Mouse (Mus musculus): ENCODE results near the gene Hs1bp3.

Gene Hs1bp3

GRCm38 (mm10) chr12:8338491-8338890 lies 25.3 kb downstream of the Hs1bp3 start:
- DNase-seq = no peak

DNA sequence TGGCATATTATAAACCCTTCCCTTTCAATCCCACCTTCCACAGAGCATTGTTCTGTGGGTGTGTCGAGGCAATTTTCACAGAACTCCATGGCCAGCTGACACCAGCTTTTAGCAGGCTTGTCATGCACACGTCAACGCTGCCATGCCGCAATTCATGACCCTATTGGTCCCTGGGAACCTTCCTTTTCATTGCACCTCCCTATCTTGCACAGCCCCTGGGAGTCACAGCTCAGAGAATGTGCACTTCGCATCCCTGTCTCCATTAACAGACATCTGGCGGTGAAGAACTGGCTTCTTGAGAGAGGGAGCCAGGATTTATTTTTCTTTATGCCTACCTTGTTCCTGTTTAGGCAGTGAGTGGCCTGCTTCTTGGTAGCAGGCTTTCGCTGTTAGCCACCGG lies 25.7 kb downstream of the Hs1bp3 start:
- DNase-seq = no peak

DNA sequence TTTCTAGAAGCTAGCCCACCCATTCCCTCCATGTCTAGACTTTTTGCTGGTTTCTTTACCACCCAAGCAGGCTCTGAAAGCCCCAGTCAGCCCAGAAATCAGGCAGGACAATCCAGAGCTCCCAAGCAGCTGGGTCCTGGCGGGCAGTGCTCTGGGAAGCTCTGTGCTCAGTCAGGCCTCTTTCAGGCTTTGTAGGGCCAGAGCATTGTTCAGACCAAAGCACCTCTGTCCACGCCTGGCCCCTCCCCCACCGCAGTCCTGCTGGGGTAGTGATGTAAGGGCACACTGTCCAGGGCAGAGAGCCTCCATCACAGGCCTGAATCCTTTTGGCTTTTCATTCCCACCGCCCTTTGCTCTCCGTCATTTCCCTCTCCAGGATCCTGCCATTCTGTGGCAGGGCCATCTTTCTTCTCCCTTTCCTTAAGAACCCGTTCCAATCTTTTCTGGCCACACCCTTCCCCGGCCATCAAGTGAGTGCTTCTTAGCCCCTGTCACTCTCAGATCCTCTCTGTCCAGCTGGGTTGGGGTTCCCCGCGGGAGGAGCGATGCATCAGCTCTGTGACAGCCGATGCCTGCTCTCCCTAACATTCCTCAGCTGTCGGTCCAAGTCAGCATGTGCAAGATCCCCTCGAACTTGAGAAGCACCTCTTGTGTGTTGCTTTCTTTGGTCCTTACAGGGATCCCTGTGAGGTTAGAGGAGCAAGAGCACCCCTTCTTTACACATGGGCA lies 26.5 kb downstream of the Hs1bp3 start:
- DNase-seq = no peak

GRCm38 (mm10) chr12:8341008-8341407 lies 27.8 kb downstream of the Hs1bp3 start:
- no peak for DNase-seq

DNA sequence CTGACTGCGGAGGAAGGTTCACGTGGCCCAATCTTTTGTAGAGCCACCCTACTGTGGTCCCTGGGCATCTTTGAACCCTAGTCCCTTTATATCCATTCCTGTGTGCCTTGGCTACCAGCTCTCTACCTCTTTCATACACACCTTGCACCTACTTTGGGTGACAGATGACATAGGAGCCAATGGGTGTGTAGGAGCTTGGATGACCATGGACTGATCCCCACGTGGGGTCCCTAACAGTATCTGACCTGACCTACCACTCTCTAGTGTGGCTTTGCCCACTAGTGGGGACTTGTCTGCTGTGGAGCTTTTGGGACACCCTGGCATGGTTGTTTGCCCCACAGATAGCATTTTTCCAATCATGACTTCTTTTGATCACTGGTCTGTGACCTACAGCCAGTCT lies 30.1 kb downstream of the Hs1bp3 start:
- no peak for DNase-seq

DNA sequence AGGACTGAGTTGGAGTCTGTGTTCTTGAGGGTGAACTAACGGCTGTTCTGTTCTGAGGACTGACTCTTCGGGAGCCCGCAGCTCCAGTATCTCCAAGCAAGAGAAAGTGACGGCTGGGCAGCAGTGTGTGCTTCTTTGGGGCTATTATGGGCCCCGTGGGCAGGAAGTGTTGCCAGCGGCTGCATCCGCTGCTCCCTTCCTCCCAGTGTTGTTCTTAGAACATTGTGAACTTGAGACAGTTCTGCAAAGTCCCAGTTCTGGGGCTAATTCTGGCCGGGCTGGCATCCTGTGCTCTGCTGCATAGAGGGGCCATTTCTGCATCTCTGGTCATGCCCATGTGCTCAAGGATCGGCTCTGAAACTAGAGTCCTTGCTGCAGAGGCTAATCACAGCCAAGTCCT lies 31.7 kb downstream of the Hs1bp3 start:
- DNase-seq = peak; percentile 16

DNA sequence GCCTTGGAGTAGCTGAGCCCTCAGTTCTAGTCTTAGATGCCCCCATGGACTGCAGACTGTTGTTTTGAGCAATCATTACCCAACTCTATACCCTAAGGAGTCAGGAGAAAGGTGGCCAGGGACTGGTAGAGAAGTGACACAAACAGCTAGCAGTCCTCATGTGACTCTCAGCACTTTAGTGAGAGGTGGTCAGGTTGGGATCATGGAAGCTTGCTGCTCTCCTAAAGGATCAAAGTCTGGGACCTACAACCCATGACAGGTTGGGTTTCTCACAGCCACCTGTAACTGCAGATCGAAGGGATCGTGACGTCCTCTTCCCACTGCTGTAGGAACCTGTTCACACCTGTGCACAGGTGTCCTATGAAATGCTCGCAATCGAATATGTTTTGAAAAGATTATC lies 32.3 kb downstream of the Hs1bp3 start:
- DNase-seq = no peak

DNA sequence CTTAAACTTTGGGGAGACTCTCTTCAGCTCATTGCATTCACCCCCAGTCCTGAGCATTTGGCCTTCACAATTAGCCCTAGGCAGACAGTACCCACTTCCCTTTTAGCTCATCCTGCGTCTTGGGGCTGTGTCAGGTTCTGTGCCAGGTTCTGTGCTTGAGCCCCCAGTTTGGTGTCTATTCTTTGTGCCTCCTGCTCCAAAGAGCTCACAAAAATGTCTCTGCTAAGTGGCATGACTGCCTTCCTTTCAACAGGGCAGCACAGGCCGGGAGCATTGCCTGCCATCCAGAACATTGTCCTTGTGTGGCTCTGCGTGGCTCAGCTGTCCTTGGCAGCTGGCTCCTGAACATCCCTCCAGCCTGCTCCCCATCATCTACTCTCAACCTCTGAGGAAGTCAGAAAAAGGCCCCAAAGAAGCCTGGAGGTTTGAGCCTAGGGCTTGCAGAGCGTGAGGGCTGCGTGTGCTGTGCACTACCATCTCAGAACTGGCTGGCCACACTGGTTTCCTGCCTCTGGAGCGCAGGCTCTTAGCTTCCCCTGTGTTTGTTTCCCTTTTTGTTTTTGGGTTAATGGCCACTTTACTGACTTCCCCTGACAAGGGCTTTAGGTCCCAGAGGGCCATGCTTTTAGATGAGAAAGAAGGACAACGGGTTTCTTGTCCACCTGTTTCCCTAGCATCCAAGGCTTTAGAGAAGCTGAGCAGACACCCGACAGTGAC lies 34.7 kb downstream of the Hs1bp3 start:
- no peak for DNase-seq

DNA sequence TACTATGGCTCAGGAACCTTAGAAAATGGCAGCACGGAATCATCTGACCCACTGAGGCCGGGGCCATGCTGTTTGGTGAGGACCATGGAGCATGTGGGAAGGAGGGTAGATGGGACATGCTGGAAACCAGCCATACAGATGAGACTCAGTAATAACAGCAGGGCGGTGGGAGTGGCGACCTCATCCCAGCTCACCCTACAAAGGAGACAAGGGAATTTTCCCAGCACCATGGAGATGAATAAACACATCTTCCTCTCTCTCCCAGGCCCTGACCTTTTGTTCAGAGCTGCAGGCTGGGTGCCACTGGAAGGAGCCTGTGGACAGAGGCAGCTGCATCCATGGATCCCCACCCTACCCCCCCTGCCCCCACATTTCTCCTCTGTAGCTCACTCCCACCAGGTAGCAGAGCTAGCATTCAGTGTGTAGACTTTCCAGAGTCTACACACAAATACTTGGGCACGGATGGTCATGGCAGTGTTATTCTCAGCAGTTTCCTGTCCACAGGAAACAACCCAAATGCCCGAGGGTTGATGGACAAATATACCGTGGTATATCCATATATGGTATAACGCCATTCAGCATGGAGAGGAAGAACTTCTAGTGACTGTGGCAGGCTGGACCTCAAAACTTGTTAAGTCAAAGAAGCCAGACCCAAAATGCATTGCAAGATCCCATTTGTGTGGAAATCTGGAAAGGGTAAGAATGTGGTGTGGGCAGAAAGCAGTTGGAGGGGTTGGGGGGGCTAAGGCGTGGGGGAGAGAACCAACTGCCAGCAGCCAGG lies 35.7 kb downstream of the Hs1bp3 start:
- no peak for DNase-seq

DNA sequence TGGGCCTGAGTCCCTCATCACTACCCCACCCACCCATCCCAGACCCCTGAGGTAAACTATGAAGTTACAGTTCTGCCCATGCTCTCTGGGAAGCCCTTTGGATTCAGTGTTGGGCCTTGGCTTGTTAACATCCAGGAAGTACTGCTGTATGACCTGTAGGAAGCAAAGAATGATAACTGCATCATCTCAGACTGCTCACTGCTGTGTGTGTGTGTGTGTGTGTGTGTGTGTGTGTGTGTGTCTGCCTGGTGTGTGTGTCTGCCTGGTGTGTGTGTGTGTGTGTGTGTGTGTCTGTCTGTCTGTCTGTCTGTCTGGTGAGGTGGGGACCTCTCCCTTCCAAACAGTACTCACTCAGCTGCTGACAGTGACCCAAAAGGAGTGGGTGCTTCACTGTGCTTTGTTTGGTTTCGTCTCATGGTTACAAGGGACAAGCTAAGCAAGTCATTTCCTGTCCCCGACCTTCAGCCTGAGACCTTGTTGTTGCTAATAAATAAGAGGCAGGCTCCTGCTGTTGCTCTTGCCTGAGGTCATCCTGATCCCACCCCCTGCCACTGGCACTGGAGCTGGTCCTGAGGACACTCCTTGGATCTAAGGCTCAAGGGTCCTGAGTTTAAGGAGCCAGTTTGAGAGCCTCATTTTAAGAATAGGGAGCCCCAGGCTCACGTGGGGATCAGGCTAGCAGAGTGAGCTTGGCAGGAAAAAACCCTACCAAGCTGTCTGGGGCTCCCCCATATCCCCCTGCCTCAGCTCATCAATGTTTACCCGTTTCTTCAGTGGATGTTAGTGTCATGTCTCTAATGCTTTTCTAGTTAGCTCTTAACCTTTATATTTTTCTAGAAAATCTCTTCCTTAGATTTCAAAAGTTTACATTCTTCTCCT lies 38.0 kb downstream of the Hs1bp3 start:
- DNase-seq = no peak

DNA sequence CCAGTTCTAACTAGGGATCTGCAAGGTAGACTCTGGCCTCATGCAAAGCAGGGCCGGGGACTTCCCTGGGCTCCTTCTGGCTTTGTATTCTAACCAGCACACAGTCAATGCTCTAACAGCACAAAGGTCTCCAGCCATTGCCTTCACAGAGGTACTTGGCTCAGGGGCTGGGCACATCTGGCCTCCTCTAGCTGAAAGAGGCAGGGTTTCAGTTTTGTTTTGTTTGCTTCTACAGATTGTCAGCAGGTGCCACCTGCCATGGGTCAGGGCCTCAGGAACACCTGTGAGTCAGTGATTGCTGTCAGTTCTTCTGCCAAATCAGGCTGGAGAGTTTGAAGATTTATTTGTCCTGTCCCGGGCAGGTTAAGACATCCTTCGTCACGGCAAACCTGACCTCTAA lies 39.8 kb downstream of the Hs1bp3 start:
- DNase-seq = no peak

- DNase-seq = no peak
Observed at GRCm38 (mm10) chr12:8354187-8354586, 41.0 kb downstream of the Hs1bp3 start.

GRCm38 (mm10) chr12:8355011-8355410 lies 41.8 kb downstream of the Hs1bp3 start:
- no peak for DNase-seq

DNA sequence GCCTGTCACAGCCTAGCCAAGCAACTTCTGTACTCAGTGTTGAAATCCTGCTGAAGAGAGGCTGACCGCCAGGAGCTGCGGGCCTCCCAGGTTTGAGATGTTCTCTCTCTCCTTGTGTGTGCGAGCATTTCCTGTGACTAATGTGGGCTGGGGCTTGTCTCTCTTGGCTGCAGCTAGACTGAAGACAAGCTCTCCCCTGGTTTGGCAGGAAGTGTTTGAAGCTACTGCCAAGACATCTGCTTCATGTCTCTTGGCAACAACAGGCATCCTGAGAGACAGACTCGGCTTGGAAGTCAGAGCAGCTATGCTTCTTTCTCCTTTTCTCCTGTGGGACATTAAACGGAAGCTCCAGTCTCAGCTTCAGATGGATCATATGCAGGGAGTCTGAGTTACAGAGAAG lies 44.2 kb downstream of the Hs1bp3 start:
- DNase-seq = peak; percentile 38

DNA sequence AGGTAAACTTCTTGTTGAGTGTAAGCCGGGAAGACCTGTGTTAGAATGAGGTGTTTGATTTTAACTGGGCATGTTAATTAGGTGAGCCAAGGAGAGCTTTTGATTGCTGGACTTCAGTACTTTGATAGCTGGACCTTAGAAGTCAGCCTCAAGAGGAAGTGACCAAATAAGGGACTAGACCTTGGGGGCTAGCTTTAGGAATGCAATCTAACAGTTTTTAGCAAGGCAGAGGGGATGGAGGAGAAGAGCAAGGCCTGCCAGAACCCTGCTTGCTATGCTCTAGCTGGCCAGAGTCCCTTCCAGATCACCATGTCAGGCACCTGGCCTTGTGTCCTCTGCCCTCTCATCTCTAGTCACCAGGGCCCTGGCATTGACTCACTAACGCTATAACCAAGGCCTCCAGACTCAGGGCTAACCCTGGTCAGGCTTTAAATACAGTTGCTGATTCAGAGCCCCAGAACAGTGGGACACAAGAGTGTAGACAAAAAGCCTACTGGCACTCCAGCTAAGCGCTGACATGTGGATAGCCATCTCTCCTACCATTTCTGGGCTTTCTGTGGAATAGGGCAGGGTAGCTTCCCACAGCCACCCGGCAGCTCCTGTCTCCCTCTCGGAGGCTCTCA lies 45.2 kb downstream of the Hs1bp3 start:
- DNase-seq = no peak

DNA sequence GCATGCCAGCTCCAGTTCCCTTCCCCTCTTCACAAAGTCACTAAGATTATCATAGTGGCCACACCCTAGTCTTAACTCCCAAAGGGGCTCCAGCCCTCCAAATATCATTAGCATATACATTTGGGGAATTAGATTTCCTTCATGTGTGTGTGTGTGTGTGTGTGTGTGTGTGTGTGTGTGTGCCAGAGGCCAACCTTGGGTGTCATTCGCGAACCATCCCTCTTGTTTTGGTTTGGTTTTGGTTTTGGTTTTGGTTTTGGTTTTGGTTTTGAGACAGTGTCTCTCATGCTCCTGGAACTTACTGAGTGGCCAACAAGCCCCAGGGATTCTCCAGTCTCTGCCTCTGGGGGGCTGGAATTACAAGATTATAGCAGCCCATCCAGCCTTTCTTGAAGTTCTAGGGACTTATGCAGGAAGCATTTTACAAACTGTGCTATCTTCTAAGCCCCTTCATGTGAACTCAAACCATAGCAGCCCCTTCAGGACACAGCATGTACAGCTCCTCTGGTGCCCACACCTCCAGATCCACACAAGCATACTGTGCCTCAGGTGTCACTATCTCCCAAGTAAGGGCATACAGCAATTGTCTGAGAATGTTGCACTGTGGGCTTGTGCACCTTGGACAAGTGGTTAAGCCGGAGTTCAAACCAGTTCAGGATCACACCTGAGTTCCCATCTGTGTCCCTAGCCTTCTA lies 46.3 kb downstream of the Hs1bp3 start:
- no peak for DNase-seq

GRCm38 (mm10) chr12:8361866-8362265 lies 48.6 kb downstream of the Hs1bp3 start:
- no peak for DNase-seq

DNA sequence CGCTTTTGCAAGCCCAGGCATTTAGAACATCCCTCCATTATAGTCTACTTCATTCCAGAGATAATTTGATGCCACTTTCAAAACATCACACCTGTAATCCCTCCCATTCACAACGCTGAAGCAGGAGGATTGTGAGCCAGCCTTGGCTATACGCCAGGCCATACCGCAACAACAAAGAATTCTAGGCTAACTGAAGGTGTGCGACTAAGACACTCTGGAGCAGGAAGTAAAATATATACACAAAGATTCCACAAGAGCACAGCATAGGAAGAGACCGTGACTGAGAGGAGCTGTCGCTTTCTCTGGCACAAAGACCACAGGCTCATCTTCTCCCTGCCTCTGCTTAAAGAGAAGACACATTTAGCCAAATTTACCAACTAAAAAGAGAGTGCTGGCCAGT lies 49.2 kb downstream of the Hs1bp3 start:
- no peak for DNase-seq

- no peak for DNase-seq
Observed at GRCm38 (mm10) chr12:8364321-8364838, 51.1 kb downstream of the Hs1bp3 start.

- DNase-seq = no peak
Observed at GRCm38 (mm10) chr12:8365336-8365735, 52.1 kb downstream of the Hs1bp3 start.

- no peak for DNase-seq
Observed at GRCm38 (mm10) chr12:8365905-8366576, 52.8 kb downstream of the Hs1bp3 start.
